Mouse (Mus musculus): ENCODE measurements around the gene Lipo2. TPM values are rescaled to one million over a fixed set of nuclear protein-coding genes. Genes with fewer than 3 reads are reported as not detected.
A peak's percentile ranks its signal among the peaks of the same experiment; 100 is the strongest.
"Not testable (repeated sequence)": the region's sequence is repeated elsewhere in the genome, so short reads cannot be mapped to it uniquely, and the experiment has no call there.

The Lipo2 gene
- total RNA-seq (2021) = under 1 TPM; 0.17 to 0.19 TPM
- long read RNA-seq, experiment 1 = 0 reads
- long read RNA-seq, experiment 2 = 0 reads

GRCm38 (mm10) chr19:33751259-33751658 lies at the start of gene Lipo2:
Gene Lipo2 (minus strand): TSS chr19:33751359.
- not testable (repeated sequence) for DNase-seq (ENCODE audit: low spot score in 2 of 2)

GRCm38 (mm10) chr19:33787359-33787758 lies 36.2 kb upstream of the Lipo2 start, which contains the start of gene Lipo1:
Gene Lipo1 (minus strand): TSS chr19:33787459.
- DNase-seq (ENCODE audit: low spot score in 2 of 2) = not testable (repeated sequence)

- DNase-seq (ENCODE audit: low spot score in 2 of 2) = no peak
These were observed 35.6 kb upstream of the Lipo2 start for GRCm38 (mm10) chr19:33786576-33787277.

- peak; percentile 6 to 23 for DNase-seq (ENCODE audit: low spot score in 2 of 2)
These were observed 10.3 kb upstream of the Lipo2 start, which contains the start of gene Lipo3 for GRCm38 (mm10) chr19:33761287-33762086. Gene Lipo3 (minus strand): TSS chr19:33761951.

Other genes with a start within 250 kb of the Lipo2 start
- under 1 TPM; 0.16 to 0.17 TPM for gene Lipo4, start 233.6 kb downstream of the Lipo2 start, total RNA-seq (2021)
- not detected for gene Gm8978, start 126.1 kb downstream of the Lipo2 start, total RNA-seq (2021)
- gene Lipo3, start 10.6 kb upstream of the Lipo2 start, total RNA-seq (2021) = 10 to 100 TPM; 11.4 to 11.9 TPM
- gene Lipo1, start 36.1 kb upstream of the Lipo2 start, total RNA-seq (2021) = not detected
- not detected for gene Lipf, start 209.8 kb upstream of the Lipo2 start, total RNA-seq (2021)